In the genomic region with DNA sequence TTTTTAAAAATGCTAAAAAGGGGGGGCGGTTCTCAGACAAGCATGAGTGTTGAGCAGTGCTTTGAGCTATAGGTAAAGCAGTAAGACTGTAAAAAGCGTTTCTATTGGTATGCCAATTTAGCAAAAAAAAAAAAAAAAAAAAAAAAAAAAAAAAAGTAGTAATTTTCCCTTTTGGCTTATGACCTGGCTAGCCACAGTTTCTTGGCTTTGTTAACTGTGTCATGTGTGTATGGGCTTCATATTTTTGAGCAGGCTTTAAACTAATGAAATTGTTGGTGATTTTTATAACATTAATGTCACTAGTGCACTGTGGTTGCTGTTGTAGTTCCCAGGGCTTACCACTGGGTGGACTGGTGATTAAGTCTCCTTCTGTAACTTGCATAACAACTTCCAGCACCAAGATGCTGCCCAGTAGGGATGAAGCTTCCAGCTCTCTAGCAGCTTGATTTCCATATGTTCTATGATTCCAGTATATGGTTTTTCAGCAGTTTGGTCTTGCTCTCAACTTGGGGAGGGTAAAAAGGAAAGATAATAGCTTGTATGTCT, we compare ENCODE assay signal across 12 mouse cellular contexts.
DNase-seq lines count a peak whose midpoint lies in the region; ATAC-seq and TF ChIP-seq lines count a peak whose summit lies in the region.
"Had no signal": no experiment of that assay in that cellular context is flagged by ENCODE, and none has a peak within 500 bp of the region (broad histone marks: within the 10 kb centered on the region; RNA-seq: fewer than 3 reads in every experiment).

No protein-coding gene starts in this region.

- H3K27me3 ChIP-seq in intestine, postnatal 0 days (replicated peaks; ENCODE audit: control insufficient read depth, insufficient read depth, low read length), result no peaks in the 10 kb centered on the region
- H3K27me3 ChIP-seq in intestine, embryonic 15.5 days (replicated peaks), result no peaks in the 10 kb centered on the region
- no peaks in the 10 kb centered on the region for H3K27me3 ChIP-seq in midbrain, postnatal 0 days (ENCODE audit: insufficient read depth, low read length)
- H3K27me3 ChIP-seq in midbrain, embryonic 15.5 days (replicated peaks), result no peaks in the 10 kb centered on the region
- no peaks in the 10 kb centered on the region for H3K27me3 ChIP-seq in splenic B cell, adult 2 months (ENCODE audit: control insufficient read depth, insufficient read depth, low read length, poor library complexity, severe bottlenecking)
- H3K27me3 ChIP-seq: embryonic facial prominence, embryonic 15.5 days; limb, embryonic 12.5 days had no signal

- H3K4me1 ChIP-seq in intestine, postnatal 0 days (replicated peaks; ENCODE audit: control insufficient read depth, insufficient read depth, low read length), result no peaks in the 10 kb centered on the region
- no peaks in the 10 kb centered on the region for H3K4me1 ChIP-seq in intestine, embryonic 15.5 days (replicated peaks)
- no peaks in the 10 kb centered on the region for H3K4me1 ChIP-seq in midbrain, postnatal 0 days (ENCODE audit: insufficient read depth, low read length)
- H3K4me1 ChIP-seq in midbrain, embryonic 15.5 days, result no peaks in the 10 kb centered on the region
- H3K4me1 ChIP-seq: embryonic facial prominence, embryonic 15.5 days; limb, embryonic 12.5 days had no signal

- H3K36me3 ChIP-seq in intestine, postnatal 0 days (ENCODE audit: control insufficient read depth, insufficient read depth), result no peaks in the 10 kb centered on the region
- H3K36me3 ChIP-seq in intestine, embryonic 15.5 days, result no peaks in the 10 kb centered on the region
- H3K36me3 ChIP-seq in midbrain, postnatal 0 days (ENCODE audit: insufficient read depth, low read length), result no peaks in the 10 kb centered on the region
- H3K36me3 ChIP-seq in midbrain, embryonic 15.5 days (replicated peaks), result no peaks in the 10 kb centered on the region
- H3K36me3 ChIP-seq in splenic B cell, adult 2 months (ENCODE audit: control insufficient read depth, insufficient read depth, low read length, poor library complexity, severe bottlenecking), result no peaks in the 10 kb centered on the region
- H3K36me3 ChIP-seq: embryonic facial prominence, embryonic 15.5 days; limb, embryonic 12.5 days had no signal

- WGBS in intestine, postnatal 0 days, result 78% methylated on average over 2 of the region's 2 CpGs
- WGBS in intestine, embryonic 15.5 days, result 73% methylated on average over 2 of the region's 2 CpGs
- WGBS in midbrain, postnatal 0 days, result 82% methylated on average over 2 of the region's 2 CpGs
- 91% methylated on average over 2 of the region's 2 CpGs for WGBS in midbrain, embryonic 15.5 days

- no peak overlapping the region for H3K27ac ChIP-seq in intestine, postnatal 0 days (ENCODE audit: low read depth, low read length)
- H3K27ac ChIP-seq in intestine, embryonic 15.5 days, result no peak overlapping the region
- H3K27ac ChIP-seq in midbrain, postnatal 0 days (ENCODE audit: low read depth, low read length), result no peak overlapping the region
- H3K27ac ChIP-seq in midbrain, embryonic 15.5 days, result no peak overlapping the region
- H3K27ac ChIP-seq: embryonic facial prominence, embryonic 15.5 days; limb, embryonic 12.5 days had no signal

- TF ChIP-seq CTCF in intestine, postnatal 0 days (IDR thresholded peaks at IDR 0.05; ENCODE audit: low read depth), result peak; percentile 60
- TF ChIP-seq CTCF in midbrain, postnatal 0 days (IDR thresholded peaks at IDR 0.05), result peak; percentile 29; the same call in 1 of the 2 replicates

- H3K4me2 ChIP-seq in intestine, postnatal 0 days (replicated peaks; ENCODE audit: low read depth), result no peak overlapping the region
- H3K4me2 ChIP-seq in intestine, embryonic 15.5 days (replicated peaks), result no peak overlapping the region
- no peak overlapping the region for H3K4me2 ChIP-seq in midbrain, postnatal 0 days (ENCODE audit: low read depth, low read length, poor library complexity, severe bottlenecking)
- no peak overlapping the region for H3K4me2 ChIP-seq in midbrain, embryonic 15.5 days
- H3K4me2 ChIP-seq: embryonic facial prominence, embryonic 15.5 days; limb, embryonic 12.5 days had no signal

- H3K9me3 ChIP-seq in intestine, postnatal 0 days (ENCODE audit: control insufficient read depth), result no peaks in the 10 kb centered on the region
- no peaks in the 10 kb centered on the region for H3K9me3 ChIP-seq in intestine, embryonic 15.5 days
- no peaks in the 10 kb centered on the region for H3K9me3 ChIP-seq in midbrain, postnatal 0 days (ENCODE audit: low read length)
- no peaks in the 10 kb centered on the region for H3K9me3 ChIP-seq in midbrain, embryonic 15.5 days
- H3K9me3 ChIP-seq: embryonic facial prominence, embryonic 15.5 days; limb, embryonic 12.5 days had no signal

- no peak overlapping the region for H3K9ac ChIP-seq in intestine, postnatal 0 days (ENCODE audit: low read depth, low read length)
- H3K9ac ChIP-seq in intestine, embryonic 15.5 days, result no peak overlapping the region
- H3K9ac ChIP-seq in midbrain, postnatal 0 days (replicated peaks; ENCODE audit: low read length, poor library complexity, severe bottlenecking), result no peak overlapping the region
- no peak overlapping the region for H3K9ac ChIP-seq in midbrain, embryonic 15.5 days
- H3K9ac ChIP-seq: embryonic facial prominence, embryonic 15.5 days; limb, embryonic 12.5 days had no signal

- no peak for ATAC-seq in intestine, postnatal 0 days
- ATAC-seq in intestine, embryonic 15.5 days, result no peak
- no peak for ATAC-seq in midbrain, postnatal 0 days (ENCODE audit: low FRiP score)
- no peak for ATAC-seq in midbrain, embryonic 15.5 days (replicated peaks)

- H3K4me3 ChIP-seq in intestine, postnatal 0 days (ENCODE audit: low read depth, low read length), result no peak overlapping the region
- H3K4me3 ChIP-seq in intestine, embryonic 15.5 days (replicated peaks), result no peak overlapping the region
- no peak overlapping the region for H3K4me3 ChIP-seq in midbrain, postnatal 0 days (ENCODE audit: low read depth, low read length)
- H3K4me3 ChIP-seq in midbrain, embryonic 15.5 days, result no peak overlapping the region
- H3K4me3 ChIP-seq: embryonic facial prominence, embryonic 15.5 days; limb, embryonic 12.5 days; myocyte had no signal

- DNase-seq in midbrain, postnatal 0 days (ENCODE audit: low spot score), result no peak
- DNase-seq in brain, adult 2 months (ENCODE audit: low read depth, low spot score), result peak; percentile 7
- peak; percentile 15 for DNase-seq in splenic B cell, adult 2 months (ENCODE audit: low read depth, low spot score)
- no peak for DNase-seq in ovary, postnatal 10 days (ENCODE audit: low spot score)
- DNase-seq in heart, postnatal 4 days, result no peak
- DNase-seq: adrenal gland, adult 8-10 months had no signal

Comparison
In these comparisons a context has a peak if more than half of its experiments do, and no peak if none do; other contexts are left out.
1. DNase-seq: peak in brain, adult 2 months (single experiment) and splenic B cell, adult 2 months (single experiment); none in midbrain, postnatal 0 days (single experiment), ovary, postnatal 10 days (single experiment) and heart, postnatal 4 days (single experiment).